Mouse (Mus musculus): ENCODE data around the gene Gm47995. TPM values are rescaled to one million over a fixed set of nuclear protein-coding genes. Genes with fewer than 3 reads are reported as not detected.

Gm47995 gene
- polyA plus RNA-seq, 1 experiment = 0.05 TPM

DNA sequence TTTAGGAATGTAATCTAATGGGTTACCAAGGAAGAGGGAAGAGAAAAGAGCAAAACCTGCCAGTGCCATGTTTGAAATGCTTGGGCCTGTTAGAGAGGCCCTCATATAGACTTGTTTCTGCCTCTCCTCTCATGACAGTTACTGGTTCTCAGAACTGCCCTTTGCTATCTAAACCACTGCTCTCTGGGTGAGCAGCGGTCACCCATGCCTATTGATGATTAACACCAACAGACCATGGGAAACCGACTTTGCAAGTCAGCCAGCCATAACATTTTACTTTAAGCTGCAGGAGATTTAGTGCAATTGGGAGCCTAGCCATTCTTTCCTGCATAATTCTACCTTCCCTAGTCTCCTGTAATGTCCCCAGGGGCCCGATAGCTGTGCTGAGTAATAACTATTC, 18.2 kb downstream of the Gm47995 start:
- H3K36me3 ChIP-seq (ENCODE audit: control insufficient read depth, insufficient read depth) = no peaks in the 10 kb centered on the region
- no peaks in the 10 kb centered on the region for H3K27me3 ChIP-seq (ENCODE audit: control insufficient read depth, insufficient read depth, insufficient read length)
- H3K4me3 ChIP-seq (ENCODE audit: insufficient read depth, poor library complexity, severe bottlenecking) = no peak overlapping the region
- no peak overlapping the region for H3ac ChIP-seq (ENCODE audit: control insufficient read depth, insufficient read length, low read depth)
- TF ChIP-seq CTCF (IDR thresholded peaks at IDR 0.05; ENCODE audit: control insufficient read depth, insufficient read depth, insufficient read length) (no peak), CEBPB (IDR thresholded peaks at IDR 0.05; ENCODE audit: low read depth) (no peak), MAX (IDR thresholded peaks at IDR 0.05) (no peak), MYOG (IDR thresholded peaks at IDR 0.05; ENCODE audit: control insufficient read depth, extremely low read depth, insufficient read length) (no peak)
- no peaks in the 10 kb centered on the region for H3K79me2 ChIP-seq (ENCODE audit: control insufficient read depth, insufficient read depth)
- no peaks in the 10 kb centered on the region for H3K79me3 ChIP-seq (ENCODE audit: low read depth)

DNA sequence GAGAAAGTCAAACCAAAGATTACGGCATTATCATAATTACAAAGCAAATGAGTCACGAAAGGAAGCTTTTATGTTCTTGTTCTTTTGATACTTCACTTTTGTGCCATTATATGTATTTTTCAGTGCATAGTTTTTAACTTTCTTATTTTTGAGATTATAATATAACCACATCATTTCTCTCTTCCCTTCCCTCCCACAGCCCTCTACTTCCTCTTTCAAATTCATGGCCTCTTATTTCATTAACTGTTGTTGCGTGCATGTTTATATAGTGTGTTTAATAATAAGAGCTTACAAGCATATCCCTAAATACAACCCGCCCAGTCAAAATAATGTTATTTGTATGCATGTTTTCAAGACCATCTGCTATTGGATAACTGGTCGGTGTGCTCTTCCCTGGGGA, 20.8 kb downstream of the Gm47995 start:
- Histone ChIP-seq H3K27me3 (ENCODE audit: control insufficient read depth, insufficient read depth, insufficient read length) (no peaks in the 10 kb centered on the region), H3K36me3 (ENCODE audit: control insufficient read depth, insufficient read depth) (no peaks in the 10 kb centered on the region), H3ac (ENCODE audit: control insufficient read depth, insufficient read length, low read depth) (no peak overlapping the region), H3K4me3 (ENCODE audit: insufficient read depth, poor library complexity, severe bottlenecking) (no peak overlapping the region), H3K79me2 (ENCODE audit: control insufficient read depth, insufficient read depth) (no peaks in the 10 kb centered on the region), H3K79me3 (ENCODE audit: low read depth) (no peaks in the 10 kb centered on the region)
- TF ChIP-seq MYOG (IDR thresholded peaks at IDR 0.05; ENCODE audit: control insufficient read depth, extremely low read depth, insufficient read length) (no peak), MAX (IDR thresholded peaks at IDR 0.05) (no peak), CTCF (IDR thresholded peaks at IDR 0.05; ENCODE audit: control insufficient read depth, insufficient read depth, insufficient read length) (no peak), USF1 (IDR thresholded peaks at IDR 0.05; ENCODE audit: low read depth) (no peak), CEBPB (IDR thresholded peaks at IDR 0.05; ENCODE audit: low read depth) (no peak), FOSL1 (IDR thresholded peaks at IDR 0.05; ENCODE audit: insufficient read depth, low read length, poor library complexity, severe bottlenecking) (no peak), MYOD1 (IDR thresholded peaks at IDR 0.05; ENCODE audit: control insufficient read depth, insufficient read length, low read depth) (no peak)

GRCm38 (mm10) chr1:151220098-151220497, 21.9 kb downstream of the Gm47995 start:
- Histone ChIP-seq H3ac (ENCODE audit: control insufficient read depth, insufficient read length, low read depth) (no peak overlapping the region), H3K79me3 (ENCODE audit: low read depth) (no peaks in the 10 kb centered on the region), H3K79me2 (ENCODE audit: control insufficient read depth, insufficient read depth) (no peaks in the 10 kb centered on the region), H3K36me3 (ENCODE audit: control insufficient read depth, insufficient read depth) (no peaks in the 10 kb centered on the region), H3K4me3 (ENCODE audit: insufficient read depth, poor library complexity, severe bottlenecking) (no peak overlapping the region), H3K27me3 (ENCODE audit: control insufficient read depth, insufficient read depth, insufficient read length) (no peaks in the 10 kb centered on the region)
- TF ChIP-seq CEBPB (IDR thresholded peaks at IDR 0.05; ENCODE audit: low read depth) = no peak

DNA sequence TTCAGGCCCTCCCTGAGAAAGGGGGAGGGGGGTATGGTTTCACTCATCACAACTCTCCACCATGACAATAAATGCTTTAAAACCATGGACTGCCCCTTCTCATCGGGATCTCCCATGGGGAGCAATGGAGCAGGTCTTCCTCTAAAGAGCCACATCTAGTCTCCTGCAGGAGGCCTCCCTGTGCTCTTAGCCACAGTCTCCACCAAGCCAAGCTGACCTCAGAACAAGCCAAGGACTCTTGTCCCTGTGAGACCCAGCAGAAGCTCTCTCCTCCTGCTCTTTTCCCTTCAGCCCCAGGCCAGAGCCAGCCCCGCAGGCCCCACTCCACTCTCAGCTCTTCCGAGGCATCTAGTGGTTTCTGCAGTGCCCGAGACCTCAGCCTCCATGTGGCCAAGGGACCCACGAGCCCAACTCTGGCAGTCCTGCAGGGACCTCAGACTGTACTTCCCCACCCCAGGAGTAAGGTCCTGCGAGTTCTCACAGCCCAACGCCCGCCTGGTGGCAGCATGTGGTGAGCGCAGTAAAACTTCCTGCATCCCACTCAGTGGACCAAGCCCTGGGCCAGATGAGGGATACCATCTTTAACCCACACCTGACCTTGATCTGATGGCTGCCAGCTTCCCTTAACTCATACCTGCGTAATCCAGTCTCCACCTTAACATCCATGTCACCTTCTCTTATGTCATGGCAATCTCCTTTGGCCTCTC, 24.5 kb downstream of the Gm47995 start:
- Histone ChIP-seq H3K79me2 (ENCODE audit: control insufficient read depth, insufficient read depth) (no peaks in the 10 kb centered on the region), H3K4me3 (ENCODE audit: insufficient read depth, poor library complexity, severe bottlenecking) (no peak overlapping the region), H3K36me3 (ENCODE audit: control insufficient read depth, insufficient read depth) (no peaks in the 10 kb centered on the region), H3K27me3 (ENCODE audit: control insufficient read depth, insufficient read depth, insufficient read length) (no peaks in the 10 kb centered on the region), H3ac (ENCODE audit: control insufficient read depth, insufficient read length, low read depth) (no peak overlapping the region), H3K79me3 (ENCODE audit: low read depth) (no peaks in the 10 kb centered on the region)
- TF ChIP-seq CEBPB (IDR thresholded peaks at IDR 0.05; ENCODE audit: low read depth) (no peak), CTCF (IDR thresholded peaks at IDR 0.05; ENCODE audit: control insufficient read depth, insufficient read depth, insufficient read length) (no peak), FOSL1 (IDR thresholded peaks at IDR 0.05; ENCODE audit: insufficient read depth, low read length, poor library complexity, severe bottlenecking) (no peak), MAX (IDR thresholded peaks at IDR 0.05) (no peak), USF1 (IDR thresholded peaks at IDR 0.05; ENCODE audit: low read depth) (no peak), MYOD1 (IDR thresholded peaks at IDR 0.05; ENCODE audit: control insufficient read depth, insufficient read length, low read depth) (no peak), MYOG (IDR thresholded peaks at IDR 0.05; ENCODE audit: control insufficient read depth, extremely low read depth, insufficient read length) (no peak)

DNA sequence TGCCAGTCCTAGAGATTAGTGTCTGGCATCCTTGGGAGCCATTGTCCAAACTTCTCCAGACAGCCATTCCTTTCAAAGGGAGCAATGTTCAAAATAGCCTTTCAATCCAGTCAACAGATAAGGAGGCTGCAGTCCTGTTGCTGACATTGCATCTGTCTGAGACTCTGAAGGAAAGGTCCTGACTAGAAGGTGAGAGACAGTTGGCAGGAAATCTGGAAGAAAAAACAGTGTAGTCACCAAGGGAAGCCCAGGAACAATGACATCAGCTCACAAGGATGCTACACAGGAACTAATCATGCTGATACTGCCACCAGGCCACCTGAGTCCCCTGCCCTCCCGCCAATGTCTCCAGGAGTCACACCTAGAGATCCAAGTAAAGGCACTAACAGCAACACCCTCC, 25.1 kb downstream of the Gm47995 start:
- no peaks in the 10 kb centered on the region for H3K79me2 ChIP-seq (ENCODE audit: control insufficient read depth, insufficient read depth)
- no peak overlapping the region for H3ac ChIP-seq (ENCODE audit: control insufficient read depth, insufficient read length, low read depth)
- no peak overlapping the region for H3K4me3 ChIP-seq (ENCODE audit: insufficient read depth, poor library complexity, severe bottlenecking)
- no peak for TF ChIP-seq MYOD1 (IDR thresholded peaks at IDR 0.05; ENCODE audit: control insufficient read depth, insufficient read length, low read depth)
- TF ChIP-seq FOSL1 (IDR thresholded peaks at IDR 0.05; ENCODE audit: insufficient read depth, low read length, poor library complexity, severe bottlenecking) = no peak
- no peak for TF ChIP-seq MAX (IDR thresholded peaks at IDR 0.05)
- TF ChIP-seq CTCF (IDR thresholded peaks at IDR 0.05; ENCODE audit: control insufficient read depth, insufficient read depth, insufficient read length) = no peak
- no peak for TF ChIP-seq USF1 (IDR thresholded peaks at IDR 0.05; ENCODE audit: low read depth)
- TF ChIP-seq MYOG (IDR thresholded peaks at IDR 0.05; ENCODE audit: control insufficient read depth, extremely low read depth, insufficient read length) = no peak
- no peak for TF ChIP-seq CEBPB (IDR thresholded peaks at IDR 0.05; ENCODE audit: low read depth)
- no peaks in the 10 kb centered on the region for H3K36me3 ChIP-seq (ENCODE audit: control insufficient read depth, insufficient read depth)
- H3K79me3 ChIP-seq (ENCODE audit: low read depth) = no peaks in the 10 kb centered on the region
- no peaks in the 10 kb centered on the region for H3K27me3 ChIP-seq (ENCODE audit: control insufficient read depth, insufficient read depth, insufficient read length)

GRCm38 (mm10) chr1:151224536-151224935, 26.3 kb downstream of the Gm47995 start:
- Histone ChIP-seq H3K4me3 (ENCODE audit: insufficient read depth, poor library complexity, severe bottlenecking) (no peak overlapping the region), H3K36me3 (ENCODE audit: control insufficient read depth, insufficient read depth) (no peaks in the 10 kb centered on the region), H3K79me3 (ENCODE audit: low read depth) (no peaks in the 10 kb centered on the region), H3K79me2 (ENCODE audit: control insufficient read depth, insufficient read depth) (no peaks in the 10 kb centered on the region), H3ac (ENCODE audit: control insufficient read depth, insufficient read length, low read depth) (no peak overlapping the region), H3K27me3 (ENCODE audit: control insufficient read depth, insufficient read depth, insufficient read length) (no peaks in the 10 kb centered on the region)
- no peak for TF ChIP-seq MAX (IDR thresholded peaks at IDR 0.05)
- TF ChIP-seq USF1 (IDR thresholded peaks at IDR 0.05; ENCODE audit: low read depth) = no peak
- no peak for TF ChIP-seq CEBPB (IDR thresholded peaks at IDR 0.05; ENCODE audit: low read depth)
- TF ChIP-seq FOSL1 (IDR thresholded peaks at IDR 0.05; ENCODE audit: insufficient read depth, low read length, poor library complexity, severe bottlenecking) = no peak
- TF ChIP-seq CTCF (IDR thresholded peaks at IDR 0.05; ENCODE audit: control insufficient read depth, insufficient read depth, insufficient read length) = no peak
- TF ChIP-seq MYOG (IDR thresholded peaks at IDR 0.05; ENCODE audit: control insufficient read depth, extremely low read depth, insufficient read length) = no peak

All from C2C12 (cell line).